Mouse (Mus musculus): ENCODE measurements at regions not wholly inside any gene's neighbourhood (a gene's known extent, or its start where the extent isn't known, plus 50 kb on each side); places are given as distances from the start of the nearest gene placed in this dataset.
A peak's percentile ranks its signal among the peaks of the same experiment; 100 is the strongest.

- 69% methylated on average over 7 of the region's 7 CpGs for WGBS
- H3K4me3 ChIP-seq (replicated peaks; ENCODE audit: control insufficient read depth, low read depth, low read length): no peak overlapping the region
- H3K4me1 ChIP-seq (ENCODE audit: control insufficient read depth, insufficient read depth, low read length): no peaks in the 10 kb centered on the region
- no peak overlapping the region for H3K27ac ChIP-seq (ENCODE audit: control insufficient read depth, insufficient read depth, low read depth, low read length, poor library complexity)
- TF ChIP-seq POLR2A (IDR thresholded peaks at IDR 0.05; ENCODE audit: borderline replicate concordance, control insufficient read depth, low read depth, low read length) (no peak), CTCF (IDR thresholded peaks at IDR 0.05; ENCODE audit: control insufficient read depth, insufficient read depth, low read length) (no peak)
These were observed 411.9 kb downstream of the H2al1j start for GRCm38 (mm10) chrX:11739565-11739964.

- H3K4me3 ChIP-seq (replicated peaks; ENCODE audit: control insufficient read depth, low read depth, low read length): no peak overlapping the region
- peaks cover 2% of the 10 kb centered on the region for H3K4me1 ChIP-seq (ENCODE audit: control insufficient read depth, insufficient read depth, low read length)
- TF ChIP-seq POLR2A (IDR thresholded peaks at IDR 0.05; ENCODE audit: borderline replicate concordance, control insufficient read depth, low read depth, low read length): no peak
- no peak for TF ChIP-seq CTCF (IDR thresholded peaks at IDR 0.05; ENCODE audit: control insufficient read depth, insufficient read depth, low read length)
- WGBS: 58% methylated on average over 3 of the region's 3 CpGs
- H3K27ac ChIP-seq (ENCODE audit: control insufficient read depth, insufficient read depth, low read depth, low read length, poor library complexity): no peak overlapping the region
These were observed 414.2 kb downstream of the Bcor start for GRCm38 (mm10) chrX:11745911-11746310.

GRCm38 (mm10) chrX:11747386-11748121 is 412.6 kb downstream of the Bcor start:
- Histone ChIP-seq H3K4me3 (replicated peaks; ENCODE audit: control insufficient read depth, low read depth, low read length) (no peak overlapping the region), H3K27ac (ENCODE audit: control insufficient read depth, insufficient read depth, low read depth, low read length, poor library complexity) (no peak overlapping the region; the same call in 1 of the 2 replicates), H3K4me1 (ENCODE audit: control insufficient read depth, insufficient read depth, low read length) (peaks cover 2% of the 10 kb centered on the region)
- WGBS: 37% methylated on average over 4 of the region's 4 CpGs
- TF ChIP-seq POLR2A (IDR thresholded peaks at IDR 0.05; ENCODE audit: borderline replicate concordance, control insufficient read depth, low read depth, low read length): no peak
- TF ChIP-seq CTCF (IDR thresholded peaks at IDR 0.05; ENCODE audit: control insufficient read depth, insufficient read depth, low read length): no peak

- WGBS: 41% methylated on average over 4 of the region's 4 CpGs
- H3K4me1 ChIP-seq (ENCODE audit: control insufficient read depth, insufficient read depth, low read length): peaks cover 3% of the 10 kb centered on the region
- H3K27ac ChIP-seq (ENCODE audit: control insufficient read depth, insufficient read depth, low read depth, low read length, poor library complexity): no peak overlapping the region
- H3K4me3 ChIP-seq (replicated peaks; ENCODE audit: control insufficient read depth, low read depth, low read length): no peak overlapping the region
- no peak for TF ChIP-seq POLR2A (IDR thresholded peaks at IDR 0.05; ENCODE audit: borderline replicate concordance, control insufficient read depth, low read depth, low read length)
- no peak for TF ChIP-seq CTCF (IDR thresholded peaks at IDR 0.05; ENCODE audit: control insufficient read depth, insufficient read depth, low read length)
These were observed 411.9 kb downstream of the Bcor start for GRCm38 (mm10) chrX:11748278-11748677.

- WGBS: 34% methylated on average over 5 of the region's 5 CpGs
- Histone ChIP-seq H3K4me3 (replicated peaks; ENCODE audit: control insufficient read depth, low read depth, low read length) (peak overlapping the region; percentile 24), H3K27ac (ENCODE audit: control insufficient read depth, insufficient read depth, low read depth, low read length, poor library complexity) (peak overlapping the region; percentile 81; the same call in 1 of the 2 replicates), H3K4me1 (ENCODE audit: control insufficient read depth, insufficient read depth, low read length) (peaks cover 2% of the 10 kb centered on the region)
- TF ChIP-seq CTCF (IDR thresholded peaks at IDR 0.05; ENCODE audit: control insufficient read depth, insufficient read depth, low read length) (no peak), POLR2A (IDR thresholded peaks at IDR 0.05; ENCODE audit: borderline replicate concordance, control insufficient read depth, low read depth, low read length) (no peak)
These were observed 407.6 kb downstream of the Bcor start for GRCm38 (mm10) chrX:11752513-11752912.

- peak overlapping the region; percentile 20 for H3K4me3 ChIP-seq (replicated peaks; ENCODE audit: control insufficient read depth, low read depth, low read length)
- TF ChIP-seq POLR2A (IDR thresholded peaks at IDR 0.05; ENCODE audit: borderline replicate concordance, control insufficient read depth, low read depth, low read length) (no peak), CTCF (IDR thresholded peaks at IDR 0.05; ENCODE audit: control insufficient read depth, insufficient read depth, low read length) (no peak)
- H3K4me1 ChIP-seq (ENCODE audit: control insufficient read depth, insufficient read depth, low read length): peaks cover 1% of the 10 kb centered on the region
- whole genome bisulfite sequencing: 10% methylated on average over 12 of the region's 13 CpGs
- peak overlapping the region; percentile 81 for H3K27ac ChIP-seq (ENCODE audit: control insufficient read depth, insufficient read depth, low read depth, low read length, poor library complexity)
These were observed 407.1 kb downstream of the Bcor start for GRCm38 (mm10) chrX:11752973-11753590.

GRCm38 (mm10) chrX:11755046-11755445 is 405.1 kb downstream of the Bcor start:
- Histone ChIP-seq H3K27ac (ENCODE audit: control insufficient read depth, insufficient read depth, low read depth, low read length, poor library complexity) (no peak overlapping the region), H3K4me3 (replicated peaks; ENCODE audit: control insufficient read depth, low read depth, low read length) (no peak overlapping the region), H3K4me1 (ENCODE audit: control insufficient read depth, insufficient read depth, low read length) (peaks cover 1% of the 10 kb centered on the region)
- 75% methylated on average over 2 of the region's 2 CpGs for WGBS
- TF ChIP-seq CTCF (IDR thresholded peaks at IDR 0.05; ENCODE audit: control insufficient read depth, insufficient read depth, low read length): no peak
- no peak for TF ChIP-seq POLR2A (IDR thresholded peaks at IDR 0.05; ENCODE audit: borderline replicate concordance, control insufficient read depth, low read depth, low read length)

GRCm38 (mm10) chrX:11763351-11764082 is 396.6 kb downstream of the Bcor start:
- no peak overlapping the region for H3K4me3 ChIP-seq (replicated peaks; ENCODE audit: control insufficient read depth, low read depth, low read length)
- no peaks in the 10 kb centered on the region; the same call in 1 of the 2 replicates for H3K4me1 ChIP-seq (ENCODE audit: control insufficient read depth, insufficient read depth, low read length)
- no peak overlapping the region for H3K27ac ChIP-seq (ENCODE audit: control insufficient read depth, insufficient read depth, low read depth, low read length, poor library complexity)
- 81% methylated on average over 17 of the region's 17 CpGs for WGBS
- no peak for TF ChIP-seq CTCF (IDR thresholded peaks at IDR 0.05; ENCODE audit: control insufficient read depth, insufficient read depth, low read length)
- TF ChIP-seq POLR2A (IDR thresholded peaks at IDR 0.05; ENCODE audit: borderline replicate concordance, control insufficient read depth, low read depth, low read length): no peak
